ENCODE assay signal across 11 mouse cellular contexts in the genomic region with DNA sequence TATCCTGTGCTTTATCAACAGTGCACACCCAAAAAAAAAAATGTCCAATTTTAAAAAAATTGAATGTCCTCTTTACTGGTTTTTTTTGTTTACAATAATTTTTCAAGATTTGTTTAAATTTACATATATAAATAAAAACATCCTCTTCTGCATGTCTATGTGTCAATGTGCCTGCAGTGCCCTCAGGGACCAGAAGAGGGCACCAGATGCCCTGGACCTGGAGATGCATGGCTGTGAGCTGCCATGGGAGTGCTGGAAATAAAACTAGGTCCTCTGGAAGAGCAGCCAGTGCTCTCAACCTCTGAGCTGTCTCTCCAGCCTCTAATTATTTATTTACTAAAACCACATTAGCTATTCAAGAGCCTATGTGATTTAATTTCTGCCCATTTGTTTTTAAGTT.
DNase-seq lines count a peak whose midpoint lies in the region; ATAC-seq lines count a peak whose summit lies in the region.
"Had no signal": no experiment of that assay in that cellular context is flagged by ENCODE, and none has a peak within 500 bp of the region (broad histone marks: within the 10 kb centered on the region; RNA-seq: fewer than 3 reads in every experiment).

No protein-coding gene starts in this region.

- no peak for ATAC-seq in CD4-positive, CD25-positive, alpha-beta regulatory T cell, adult 4 months
- ATAC-seq: inflammation-experienced regulatory T-cells, adult 6 months had no signal

- DNase-seq in CD4-positive, CD25-positive, alpha-beta regulatory T cell, adult 2 months (ENCODE audit: low read depth, low spot score) = peak; percentile 15
- peak; percentile 35 to 38 for DNase-seq in kidney, postnatal 4 days
- no peak for DNase-seq in kidney, adult 9 months
- DNase-seq in thymus, postnatal 14 days = peak; percentile 12
- no peak for DNase-seq in thymus, postnatal 0 days (ENCODE audit: low spot score)
- DNase-seq in thymus, postnatal 4 days = peak; percentile 39
- DNase-seq in embryo, embryonic 10.5 days (ENCODE audit: low spot score) = no peak
- DNase-seq: embryo, embryonic 11 days; gastrocnemius, postnatal 25 days had no signal

Comparison
In these comparisons a context has a peak if more than half of its experiments do, and no peak if none do; other contexts are left out.
1. DNase-seq: peak in CD4-positive, CD25-positive, alpha-beta regulatory T cell, adult 2 months (single experiment), kidney, postnatal 4 days (2 of 2), thymus, postnatal 14 days (single experiment) and thymus, postnatal 4 days (single experiment); none in kidney, adult 9 months (single experiment), thymus, postnatal 0 days (single experiment) and embryo, embryonic 10.5 days (single experiment).